Mouse (Mus musculus) brain, embryonic 14.5 days (tissue): ENCODE data around the gene Tenm3.

Experiments used
- CTCF ChIP-seq: fragments of 200-500 bp; IDR thresholded peaks from 2 replicates; pipeline ENCODE4 v1.5.1; 2012; ENCODE audit warnings: inconsistent platforms, mild to moderate bottlenecking, moderate library complexity, borderline replicate concordance; ENCODE audit not compliant: insufficient read depth, insufficient read length; ENCODE audit errors: extremely low read depth
- POLR2A ChIP-seq: fragments of 200-500 bp; IDR thresholded peaks from 2 replicates; pipeline ENCODE4 v1.6.1; 2012; ENCODE audit warnings: mild to moderate bottlenecking, inconsistent platforms, borderline replicate concordance; ENCODE audit not compliant: poor library complexity, insufficient read depth, insufficient read length, severe bottlenecking; ENCODE audit errors: extremely low read depth

DNA sequence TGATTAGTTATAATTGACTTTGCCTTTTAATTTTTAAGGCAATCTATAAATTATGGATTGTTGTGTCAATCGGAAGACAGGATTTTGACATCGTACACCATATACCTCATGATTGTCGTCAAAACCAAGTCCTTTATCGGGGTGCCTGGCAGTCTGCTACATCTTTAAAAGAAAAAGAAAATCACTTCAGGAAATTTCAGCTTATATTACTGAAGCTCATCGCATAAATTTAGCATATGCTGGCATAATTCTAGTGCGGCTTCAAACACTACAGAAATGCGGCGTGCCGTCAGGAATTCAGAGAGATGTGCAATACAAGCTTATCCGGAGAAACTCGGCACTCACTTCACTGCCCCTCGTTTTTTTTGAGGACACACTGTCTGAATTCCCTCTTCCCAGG is 332.2 kb downstream of the Tenm3 start:
- TF ChIP-seq CTCF: no peak
- TF ChIP-seq POLR2A: no peak
